Mouse (Mus musculus) limb, embryonic 12.5 days (tissue): ENCODE data around the gene Grin2c. TPM values are rescaled to one million over a fixed set of nuclear protein-coding genes. Genes with fewer than 3 reads are reported as not detected.

Experiments used
- ATAC-seq: fragments of 200-750 bp; cut with Nextera tagmentation; 2 replicates; pipeline ENCODE4 v1.8.0; 2017; ENCODE audit warnings: low read depth, moderate TSS enrichment; ENCODE audit not compliant: insufficient number of reproducible peaks, insufficient read depth, low FRiP score, low TSS enrichment
- H3K27ac ChIP-seq: fragments of 300-500 bp; sonication (generic); 2 replicates; pipeline ENCODE4 v1.5.1; 2016; ENCODE audit warnings: mild to moderate bottlenecking, moderate library complexity
- H3K27me3 ChIP-seq: fragments of 300-500 bp; sonication (generic); 2 replicates; pipeline ENCODE4 v1.6.1; 2016; ENCODE audit warnings: mild to moderate bottlenecking, moderate library complexity
- H3K36me3 ChIP-seq: fragments of 300-500 bp; sonication (generic); 2 replicates; pipeline ENCODE4 v1.6.1; 2016; ENCODE audit warnings: mild to moderate bottlenecking, moderate library complexity
- H3K4me1 ChIP-seq: fragments of 300-500 bp; sonication (generic); replicated peaks from 2 replicates; pipeline ENCODE4 v1.6.1; 2016
- H3K4me2 ChIP-seq: fragments of 300-500 bp; sonication (generic); 2 replicates; pipeline ENCODE4 v1.6.1; 2016; ENCODE audit warnings: mild to moderate bottlenecking, moderate library complexity
- H3K4me3 ChIP-seq: fragments of 300-500 bp; sonication (generic); replicated peaks from 2 replicates; pipeline ENCODE4 v1.5.1; 2016; ENCODE audit warnings: mild to moderate bottlenecking
- H3K9ac ChIP-seq: fragments of 300-500 bp; sonication (generic); replicated peaks from 2 replicates; pipeline ENCODE4 v1.6.1; 2016; ENCODE audit warnings: mild to moderate bottlenecking, moderate library complexity
- H3K9me3 ChIP-seq: fragments of 300-500 bp; sonication (generic); 2 replicates; pipeline ENCODE4 v1.6.1; 2016; ENCODE audit warnings: mild to moderate bottlenecking, moderate library complexity
- WGBS: fragments of 180-500 bp; shearing (Covaris S2); methylation state at CpG from one replicate; pipeline ENCODE4 v1.1.7; 2016; 5-methylcytosine and 5-hydroxymethylcytosine counted together
- polyA plus RNA-seq: library from polyadenylated mRNA; unstranded; fragments of >200 nt; fragmentation: Nextera tagmentation; extraction: Ambion mirVana; gene quantifications from 2 replicates; pipeline ENCODE4 v1.2.1, GENCODE M21; 2016

Gene Grin2c
- polyA plus RNA-seq, 1 experiment from 2014 or later, result 0.21 TPM

GRCm38 (mm10) chr11:115264136-115264861 lies 2.7 kb downstream of the Grin2c start:
- WGBS, result 62% methylated on average over 7 of the region's 7 CpGs
- Histone ChIP-seq H3K9ac (no peak overlapping the region), H3K4me2 (no peak overlapping the region), H3K27me3 (peaks cover 100% of the 10 kb centered on the region), H3K36me3 (peaks cover 9% of the 10 kb centered on the region), H3K4me3 (no peak overlapping the region), H3K4me1 (peaks cover 11% of the 10 kb centered on the region), H3K9me3 (no peaks in the 10 kb centered on the region), H3K27ac (no peak overlapping the region)
- ATAC-seq, result no peak

DNA sequence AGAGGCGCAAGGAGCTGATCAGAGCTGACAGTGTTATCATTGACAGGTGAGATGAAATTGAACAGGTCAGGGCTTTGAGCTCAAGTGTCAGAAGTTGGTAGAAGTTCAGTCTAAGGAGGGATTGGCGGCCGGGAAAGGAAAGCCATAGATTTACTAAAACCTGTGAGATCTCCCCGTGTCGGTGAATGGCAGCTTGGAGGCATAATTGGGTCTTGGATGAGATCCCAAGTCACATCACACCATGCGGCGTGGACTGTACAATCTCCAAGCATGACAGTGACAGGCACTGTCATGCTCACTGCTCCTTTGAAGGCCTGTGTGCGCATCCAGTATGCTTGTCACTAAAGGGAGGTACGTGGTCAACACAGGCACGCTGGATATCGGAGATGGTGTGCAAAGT lies 4.1 kb downstream of the Grin2c start:
- 81% methylated on average over 11 of the region's 11 CpGs for whole genome bisulfite sequencing
- H3K9me3 ChIP-seq, result no peaks in the 10 kb centered on the region
- peaks cover 100% of the 10 kb centered on the region for H3K27me3 ChIP-seq
- H3K9ac ChIP-seq, result no peak overlapping the region
- ATAC-seq, result no peak
- H3K36me3 ChIP-seq, result no peaks in the 10 kb centered on the region
- H3K4me1 ChIP-seq, result peaks cover 16% of the 10 kb centered on the region
- no peak overlapping the region for H3K4me2 ChIP-seq
- no peak overlapping the region for H3K4me3 ChIP-seq
- H3K27ac ChIP-seq, result no peak overlapping the region

DNA sequence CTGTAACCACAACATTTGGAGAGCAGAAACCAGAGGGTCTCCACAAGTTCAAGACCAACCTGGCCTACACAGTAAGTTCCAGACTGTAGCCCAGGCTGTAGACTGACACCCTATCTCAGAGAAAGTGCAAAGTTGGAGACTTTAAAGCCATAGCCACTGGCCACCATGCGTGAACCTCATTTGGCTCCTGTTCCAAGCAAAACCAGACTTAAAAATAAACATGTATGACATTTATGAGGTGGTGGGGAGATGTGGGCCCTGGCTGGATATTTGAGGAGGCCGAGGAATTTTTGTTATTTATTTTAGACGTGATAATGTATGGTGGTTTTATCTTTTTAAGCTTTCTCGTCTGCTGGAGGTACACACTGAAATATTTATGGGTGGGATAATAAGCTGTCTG lies 7.9 kb downstream of the Grin2c start:
- Histone ChIP-seq H3K36me3 (no peaks in the 10 kb centered on the region), H3K4me3 (no peak overlapping the region), H3K9ac (no peak overlapping the region), H3K4me2 (no peak overlapping the region), H3K9me3 (no peaks in the 10 kb centered on the region), H3K27ac (no peak overlapping the region), H3K27me3 (peaks cover 100% of the 10 kb centered on the region), H3K4me1 (peaks cover 9% of the 10 kb centered on the region)
- ATAC-seq, result no peak
- WGBS, result 42% methylated on average over 4 of the region's 4 CpGs

GRCm38 (mm10) chr11:115257775-115258510 lies 9.1 kb downstream of the Grin2c start:
- WGBS, result 15% methylated on average over 59 of the region's 59 CpGs
- no peak for ATAC-seq
- Histone ChIP-seq H3K27ac (no peak overlapping the region), H3K4me1 (peaks cover 9% of the 10 kb centered on the region), H3K9me3 (no peaks in the 10 kb centered on the region), H3K27me3 (peaks cover 100% of the 10 kb centered on the region), H3K4me2 (peak overlapping the region; percentile 36), H3K4me3 (peak overlapping the region; percentile 25), H3K36me3 (no peaks in the 10 kb centered on the region), H3K9ac (no peak overlapping the region)

GRCm38 (mm10) chr11:115251258-115251657 lies 15.8 kb downstream of the Grin2c start:
- H3K9me3 ChIP-seq, result no peaks in the 10 kb centered on the region
- no peak overlapping the region for H3K27ac ChIP-seq
- no peak for ATAC-seq
- H3K27me3 ChIP-seq, result peaks cover 100% of the 10 kb centered on the region
- H3K36me3 ChIP-seq, result no peaks in the 10 kb centered on the region
- no peak overlapping the region for H3K4me3 ChIP-seq
- WGBS, result 59% methylated on average over 3 of the region's 3 CpGs
- H3K4me1 ChIP-seq, result peaks cover 23% of the 10 kb centered on the region
- no peak overlapping the region for H3K4me2 ChIP-seq
- no peak overlapping the region for H3K9ac ChIP-seq

GRCm38 (mm10) chr11:115250405-115251090 lies 16.5 kb downstream of the Grin2c start:
- H3K36me3 ChIP-seq, result no peaks in the 10 kb centered on the region
- H3K4me2 ChIP-seq, result peak overlapping the region; percentile 74
- 2% methylated on average over 36 of the region's 36 CpGs for WGBS
- H3K27ac ChIP-seq, result no peak overlapping the region
- peaks cover 99% of the 10 kb centered on the region for H3K27me3 ChIP-seq
- H3K9me3 ChIP-seq, result no peaks in the 10 kb centered on the region
- ATAC-seq, result no peak
- H3K4me3 ChIP-seq, result peak overlapping the region; percentile 42
- H3K4me1 ChIP-seq, result peaks cover 31% of the 10 kb centered on the region
- peak overlapping the region; percentile 18; the same call in 1 of the 2 replicates for H3K9ac ChIP-seq

DNA sequence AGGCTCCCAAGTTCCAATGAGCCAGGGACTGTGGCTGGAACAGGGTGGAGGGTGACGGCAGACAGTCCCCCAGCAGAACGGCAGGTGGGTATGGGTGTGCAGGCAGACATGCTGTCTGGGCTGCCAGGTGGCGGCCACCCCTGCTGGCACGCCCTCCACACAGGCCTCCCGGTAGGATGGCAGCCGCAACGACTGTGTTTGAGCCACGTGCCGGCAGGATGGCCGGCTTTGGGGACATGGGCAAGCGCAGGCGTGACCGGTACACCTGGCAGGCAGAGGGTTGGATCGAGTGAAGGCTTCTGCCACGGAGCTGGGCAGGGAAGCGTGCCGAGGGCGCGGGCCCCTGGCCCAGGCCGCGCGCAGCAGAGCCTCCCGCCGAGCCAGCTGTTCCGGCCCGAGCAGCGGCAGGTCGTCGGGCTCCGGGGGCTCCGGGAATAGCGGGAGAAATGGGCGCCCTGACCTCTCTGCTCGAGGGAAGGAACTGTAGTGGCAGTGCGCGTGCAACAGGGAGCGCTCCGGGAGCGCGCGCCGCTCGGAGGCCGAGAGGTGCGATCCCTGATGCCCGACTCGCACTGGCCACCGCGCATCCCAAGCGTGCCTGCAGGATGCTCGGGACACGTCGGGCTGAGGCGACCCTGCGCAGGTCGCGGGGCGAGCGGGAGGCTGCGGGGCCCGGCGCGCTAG lies 17.2 kb downstream of the Grin2c start:
- H3K9me3 ChIP-seq, result no peaks in the 10 kb centered on the region
- WGBS, result 2% methylated on average over 63 of the region's 63 CpGs
- H3K4me1 ChIP-seq, result peaks cover 36% of the 10 kb centered on the region
- H3K4me2 ChIP-seq, result peak overlapping the region; percentile 74
- no peak overlapping the region for H3K27ac ChIP-seq
- H3K36me3 ChIP-seq, result peaks cover 6% of the 10 kb centered on the region; the same call in 1 of the 2 replicates
- no peak; the same call in 1 of the 2 replicates for ATAC-seq
- peaks cover 98% of the 10 kb centered on the region for H3K27me3 ChIP-seq
- peak overlapping the region; percentile 42 for H3K4me3 ChIP-seq
- peak overlapping the region; percentile 18; the same call in 1 of the 2 replicates for H3K9ac ChIP-seq

DNA sequence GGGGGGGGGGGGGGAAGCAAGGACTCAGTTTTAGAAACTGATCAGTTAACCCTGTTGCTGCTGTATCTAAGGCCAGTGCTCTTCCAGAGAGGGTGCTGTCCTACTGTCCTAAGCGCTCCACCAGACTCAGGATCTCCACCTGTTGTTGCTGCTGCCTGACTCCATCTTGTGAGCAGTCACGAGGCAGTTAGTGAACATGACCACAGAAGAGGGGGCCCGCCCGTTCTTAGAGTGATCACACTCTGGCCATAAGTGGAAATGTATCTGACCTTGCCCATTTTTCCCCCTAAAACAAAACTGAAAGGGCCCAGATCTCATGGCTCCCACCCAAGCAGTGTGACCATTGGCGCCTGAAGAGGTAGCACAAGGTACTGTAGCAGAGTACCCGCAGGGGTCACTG lies 19.1 kb downstream of the Grin2c start:
- Histone ChIP-seq H3K4me1 (peaks cover 40% of the 10 kb centered on the region), H3K4me3 (no peak overlapping the region), H3K9me3 (no peaks in the 10 kb centered on the region), H3K27ac (no peak overlapping the region), H3K9ac (no peak overlapping the region), H3K4me2 (no peak overlapping the region), H3K27me3 (peaks cover 83% of the 10 kb centered on the region), H3K36me3 (peaks cover 22% of the 10 kb centered on the region)
- no peak for ATAC-seq
- 72% methylated on average over 6 of the region's 6 CpGs for WGBS

GRCm38 (mm10) chr11:115247240-115247639 lies 19.8 kb downstream of the Grin2c start:
- H3K27ac ChIP-seq, result no peak overlapping the region
- no peaks in the 10 kb centered on the region for H3K9me3 ChIP-seq
- H3K36me3 ChIP-seq, result peaks cover 22% of the 10 kb centered on the region
- H3K27me3 ChIP-seq, result peaks cover 76% of the 10 kb centered on the region
- no peak for ATAC-seq
- H3K4me1 ChIP-seq, result peaks cover 40% of the 10 kb centered on the region
- no peak overlapping the region for H3K9ac ChIP-seq
- 17% methylated on average over 3 of the region's 3 CpGs for WGBS
- no peak overlapping the region for H3K4me2 ChIP-seq
- no peak overlapping the region for H3K4me3 ChIP-seq

DNA sequence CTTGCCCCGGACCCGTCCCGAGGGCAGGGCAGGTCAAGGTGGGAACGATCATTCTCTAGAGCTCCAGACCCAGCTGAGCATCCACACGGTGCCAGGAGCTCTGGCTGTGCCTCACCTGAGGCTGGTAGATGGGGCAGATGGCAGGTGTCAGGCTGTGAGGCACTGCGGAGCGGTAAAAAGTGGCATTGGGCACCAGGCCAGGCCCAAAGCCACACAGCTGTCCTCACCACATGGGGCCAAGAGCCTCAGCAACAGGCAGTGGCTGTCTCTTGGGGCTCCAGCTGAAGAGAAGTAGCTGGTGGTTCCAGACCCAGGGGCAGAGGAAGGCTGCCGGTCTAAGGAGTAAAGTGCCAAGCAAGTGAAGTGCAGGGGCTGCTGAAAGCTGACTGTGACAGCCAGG lies 20.7 kb downstream of the Grin2c start:
- Histone ChIP-seq H3K36me3 (peaks cover 25% of the 10 kb centered on the region), H3K4me1 (peaks cover 40% of the 10 kb centered on the region), H3K27ac (no peak overlapping the region), H3K9me3 (no peaks in the 10 kb centered on the region), H3K9ac (no peak overlapping the region), H3K4me3 (no peak overlapping the region), H3K4me2 (no peak overlapping the region), H3K27me3 (peaks cover 71% of the 10 kb centered on the region)
- no peak for ATAC-seq
- WGBS, result 74% methylated on average over 8 of the region's 8 CpGs

DNA sequence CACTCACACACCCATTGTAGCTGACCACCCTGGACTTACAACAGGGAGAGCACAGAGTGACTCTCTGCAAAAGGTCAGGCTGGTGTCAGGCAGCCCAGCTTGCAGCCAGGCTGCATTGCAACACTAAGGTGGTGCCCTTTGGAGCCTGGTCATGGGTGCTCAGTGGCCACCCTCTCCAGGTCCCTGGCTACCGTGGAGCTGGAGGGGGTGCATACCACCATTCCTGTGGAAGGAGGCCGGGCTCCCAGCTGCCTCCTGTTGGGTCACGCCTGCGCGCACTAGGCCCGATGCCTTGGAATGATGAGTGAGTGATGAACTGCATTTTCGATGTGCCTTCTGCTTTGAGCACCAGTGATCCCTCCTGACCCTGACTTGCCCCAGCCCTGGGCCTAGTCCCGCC lies 22.2 kb downstream of the Grin2c start:
- WGBS, result 82% methylated on average over 8 of the region's 8 CpGs
- H3K27me3 ChIP-seq, result peaks cover 59% of the 10 kb centered on the region

More for the DNA sequence above, 22.2 kb downstream of the Grin2c start:
- Histone ChIP-seq H3K9ac (no peak overlapping the region), H3K4me3 (no peak overlapping the region), H3K4me1 (peaks cover 33% of the 10 kb centered on the region), H3K36me3 (peaks cover 28% of the 10 kb centered on the region), H3K4me2 (no peak overlapping the region), H3K27ac (no peak overlapping the region), H3K9me3 (no peaks in the 10 kb centered on the region)
- ATAC-seq, result no peak
